Mouse (Mus musculus) erythroblast, embryonic 14.5 days (primary cell): ENCODE data around the gene Rfx3.

ENCODE experiments used
- GATA1 ChIP-seq: IDR thresholded peaks from 2 replicates; pipeline ENCODE4 v1.6.1; 2012; ENCODE audit warnings: low read length, inconsistent platforms, mixed read lengths
- TAL1 ChIP-seq: IDR thresholded peaks from 3 replicates; pipeline ENCODE4 v1.6.1; 2012; ENCODE audit warnings: low read length, inconsistent platforms, mixed read lengths

DNA sequence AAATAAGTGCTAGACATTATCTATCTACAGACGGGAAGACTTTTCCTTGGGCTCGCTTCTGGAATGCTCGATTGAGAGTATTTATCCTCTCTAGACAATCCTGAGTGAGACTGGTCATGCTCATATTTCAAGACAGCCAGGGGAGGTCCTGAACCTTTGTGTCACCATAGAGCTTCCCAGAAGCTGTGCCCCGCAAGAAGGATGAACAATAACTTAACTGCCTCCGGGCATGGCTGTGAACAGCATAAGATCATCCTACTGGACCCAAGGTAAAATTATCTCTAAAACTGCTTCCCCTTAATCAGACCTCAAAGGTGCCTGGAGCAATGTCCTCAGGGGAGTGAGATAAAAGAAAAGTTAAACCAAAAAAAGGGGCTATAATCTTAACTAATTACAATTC lies 40.6 kb upstream of the Rfx3 start:
- no peak for TF ChIP-seq GATA1
- no peak for TF ChIP-seq TAL1
